ENCODE assay signal across 10 mouse cellular contexts in genomic region chr9:20745129-20745966, GRCm38 (mm10). TPM values are rescaled to one million over a fixed set of nuclear protein-coding genes. Genes with fewer than 3 reads are reported as not detected.
DNase-seq lines count a peak whose midpoint lies in the region; ATAC-seq lines count a peak whose summit lies in the region.
"Had no signal": no experiment of that assay in that cellular context is flagged by ENCODE, and none has a peak within 500 bp of the region (broad histone marks: within the 10 kb centered on the region; RNA-seq: fewer than 3 reads in every experiment).

No protein-coding gene starts in this region.

- H3K4me1 ChIP-seq in liver, embryonic 12.5 days = peaks cover 42% of the 10 kb centered on the region

- ATAC-seq in liver, embryonic 12.5 days = no peak
- no peak for ATAC-seq in cerebellum, adult (ENCODE audit: insufficient number of reproducible peaks, low FRiP score, low TSS enrichment)

- 15% methylated on average over 17 of the region's 17 CpGs for WGBS in liver, embryonic 12.5 days (ENCODE audit: insufficient replicate concordance)

- H3K27me3 ChIP-seq in liver, embryonic 12.5 days (replicated peaks) = peaks cover 84% of the 10 kb centered on the region

- peak; percentile 84 for DNase-seq in heart, adult 11 months
- DNase-seq in heart, adult 18-20 months = no peak
- peak; percentile 18 for DNase-seq in right cerebral cortex, postnatal 14 days
- no peak for DNase-seq in right cerebral cortex, adult 2 months (ENCODE audit: low spot score in 2 of 2)
- no peak for DNase-seq in urinary bladder, postnatal 14 days (ENCODE audit: low spot score)
- DNase-seq in cerebellum, adult 8-10 months = no peak
- DNase-seq: adrenal gland, postnatal 14 days; gastrocnemius, postnatal 14 days had no signal

- H3K36me3 ChIP-seq in liver, embryonic 12.5 days = no peaks in the 10 kb centered on the region

- peak overlapping the region; percentile 72 for H3K4me2 ChIP-seq in liver, embryonic 12.5 days

- no peak overlapping the region for H3K27ac ChIP-seq in liver, embryonic 12.5 days

- no peaks in the 10 kb centered on the region for H3K9me3 ChIP-seq in liver, embryonic 12.5 days (replicated peaks)

- peak overlapping the region; percentile 46; the same call in 1 of the 2 replicates for H3K4me3 ChIP-seq in liver, embryonic 12.5 days

- H3K9ac ChIP-seq in liver, embryonic 12.5 days = no peak overlapping the region

RNA-seq across cellular contexts. Expression of gene Olfm2, which starts 0.8 kb away (rescaled TPM):
- under 1 TPM in 1 of 2 experiments, not detected in 1; 0.31 TPM for total RNA-seq in heart, adult 18-20 months (2021)
- 0.28 and 0.32 TPM in 2 replicates for polyA plus RNA-seq in liver, embryonic 12.5 days (2016; fragmentation: Nextera tagmentation; extraction: Ambion mirVana)

Comparison
In these comparisons a context has a peak if more than half of its experiments do, and no peak if none do; other contexts are left out.
1. DNase-seq: peak in heart, adult 11 months (single experiment) and right cerebral cortex, postnatal 14 days (single experiment); none in heart, adult 18-20 months (0 of 2), right cerebral cortex, adult 2 months (0 of 2), urinary bladder, postnatal 14 days (single experiment) and cerebellum, adult 8-10 months (single experiment).